Mouse (Mus musculus): ENCODE data around the gene 1700067P10Rik.

Gene 1700067P10Rik

GRCm38 (mm10) chr17:48089019-48089418, at the start of gene 1700067P10Rik:
Gene 1700067P10Rik (plus strand): TSS chr17:48089319.
- DNase-seq (ENCODE audit: low spot score), result no peak

GRCm38 (mm10) chr17:48041351-48042287, 47.5 kb upstream of the 1700067P10Rik start:
- DNase-seq (ENCODE audit: low spot score), result peak; percentile 52

GRCm38 (mm10) chr17:48043154-48043880, 45.8 kb upstream of the 1700067P10Rik start:
- DNase-seq (ENCODE audit: low spot score), result no peak

- DNase-seq (ENCODE audit: low spot score), result peak; percentile 72
Observed at GRCm38 (mm10) chr17:48045631-48046030, 43.5 kb upstream of the 1700067P10Rik start.

- no peak for DNase-seq (ENCODE audit: low spot score)
Observed at GRCm38 (mm10) chr17:48051638-48052337, 37.3 kb upstream of the 1700067P10Rik start.

- DNase-seq (ENCODE audit: low spot score), result no peak
Observed at GRCm38 (mm10) chr17:48052338-48053067, 36.6 kb upstream of the 1700067P10Rik start.

- DNase-seq (ENCODE audit: low spot score), result no peak
Observed at GRCm38 (mm10) chr17:48053646-48054045, 35.5 kb upstream of the 1700067P10Rik start.

- no peak for DNase-seq (ENCODE audit: low spot score)
Observed at GRCm38 (mm10) chr17:48055076-48055816, 33.9 kb upstream of the 1700067P10Rik start.

GRCm38 (mm10) chr17:48057382-48057781, 31.7 kb upstream of the 1700067P10Rik start:
- no peak for DNase-seq (ENCODE audit: low spot score)

GRCm38 (mm10) chr17:48064196-48064843, 24.8 kb upstream of the 1700067P10Rik start:
- DNase-seq (ENCODE audit: low spot score), result no peak

GRCm38 (mm10) chr17:48065081-48065501, 24.0 kb upstream of the 1700067P10Rik start:
- DNase-seq (ENCODE audit: low spot score), result no peak

- DNase-seq (ENCODE audit: low spot score), result no peak
Observed at GRCm38 (mm10) chr17:48067083-48067614, 22.0 kb upstream of the 1700067P10Rik start.

GRCm38 (mm10) chr17:48067729-48068128, 21.4 kb upstream of the 1700067P10Rik start:
- no peak for DNase-seq (ENCODE audit: low spot score)

- DNase-seq (ENCODE audit: low spot score), result no peak
Observed at GRCm38 (mm10) chr17:48080626-48081025, 8.5 kb upstream of the 1700067P10Rik start.

GRCm38 (mm10) chr17:48089446-48089845, 327 bp downstream of the 1700067P10Rik start:
- DNase-seq (ENCODE audit: low spot score), result no peak

GRCm38 (mm10) chr17:48090305-48090704, 1.2 kb downstream of the 1700067P10Rik start:
- DNase-seq (ENCODE audit: low spot score), result no peak

- no peak for DNase-seq (ENCODE audit: low spot score)
Observed at GRCm38 (mm10) chr17:48093286-48093817, 4.2 kb downstream of the 1700067P10Rik start.

- DNase-seq (ENCODE audit: low spot score), result no peak
Observed at GRCm38 (mm10) chr17:48094820-48095680, 5.9 kb downstream of the 1700067P10Rik start.

GRCm38 (mm10) chr17:48095718-48096121, 6.6 kb downstream of the 1700067P10Rik start:
- no peak for DNase-seq (ENCODE audit: low spot score)
